Mouse (Mus musculus) inflammation-experienced regulatory T-cells, adult 6 months (primary cell): ENCODE measurements around the gene Gzmm. TPM values are rescaled to one million over a fixed set of nuclear protein-coding genes. Genes with fewer than 3 reads are reported as not detected.

ENCODE experiments used
- ATAC-seq: one replicate; pipeline ENCODE4 v1.8.0; 2017
- polyA plus RNA-seq, 3 experiments: library from polyadenylated mRNA; unstranded; fragments of 100-300 nt; shearing (Covaris generic); gene quantifications; one replicate each; pipeline ENCODE4 v1.2.1; 2017

The Gzmm gene
- polyA plus RNA-seq, 3 experiments from 2014 or later = 0.62 to 3.2 (median 0.94) TPM

DNA sequence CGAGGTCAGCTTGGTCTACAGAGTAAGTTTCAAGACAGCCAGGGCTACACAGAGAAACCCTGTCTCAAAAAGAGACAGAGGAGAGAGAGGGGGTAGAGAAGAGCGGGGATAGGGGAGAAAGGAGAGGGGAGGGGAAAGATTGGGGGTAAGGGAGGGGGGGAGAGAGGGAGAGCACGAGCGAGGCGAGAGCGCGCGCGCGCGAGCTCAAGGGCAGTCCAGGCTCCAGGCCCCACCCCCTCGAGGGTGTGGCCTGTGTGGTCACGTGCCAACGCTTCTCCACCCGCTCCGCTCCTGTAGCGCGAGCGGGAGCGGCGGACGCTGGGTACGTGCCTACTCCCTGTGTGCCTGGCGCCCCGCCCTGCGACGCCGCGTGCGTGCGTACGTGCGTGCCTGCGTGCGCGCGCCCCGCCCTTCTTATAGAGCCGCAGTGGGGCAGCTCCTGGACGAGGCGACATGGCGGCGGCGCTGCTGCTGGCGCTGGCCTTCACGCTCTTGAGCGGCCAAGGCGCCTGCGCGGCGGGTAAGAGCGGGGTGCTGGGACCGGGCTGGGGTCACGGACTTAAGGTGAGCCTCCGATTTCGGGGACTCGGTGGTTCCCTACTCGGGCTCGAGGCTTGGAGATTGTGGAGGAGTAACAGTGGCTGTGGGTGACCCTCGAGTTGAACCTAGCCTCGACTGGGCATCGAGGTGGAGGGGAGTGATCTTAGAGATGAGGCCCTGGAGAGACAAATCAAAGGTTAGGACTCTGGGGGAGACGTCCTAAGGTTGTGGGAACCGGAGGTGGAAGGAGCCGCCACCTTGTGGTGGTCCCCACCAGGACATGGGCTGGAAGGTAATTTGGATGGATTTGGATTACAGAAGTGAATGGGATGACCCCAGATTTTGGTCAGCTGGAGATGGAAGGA is 15.5 kb downstream of the Gzmm start, which contains the start of gene Bsg:
Gene Bsg, plus strand, starts transcription at position 427 of the 905 bp plus-strand sequence.
- ATAC-seq = peak; percentile 99

DNA sequence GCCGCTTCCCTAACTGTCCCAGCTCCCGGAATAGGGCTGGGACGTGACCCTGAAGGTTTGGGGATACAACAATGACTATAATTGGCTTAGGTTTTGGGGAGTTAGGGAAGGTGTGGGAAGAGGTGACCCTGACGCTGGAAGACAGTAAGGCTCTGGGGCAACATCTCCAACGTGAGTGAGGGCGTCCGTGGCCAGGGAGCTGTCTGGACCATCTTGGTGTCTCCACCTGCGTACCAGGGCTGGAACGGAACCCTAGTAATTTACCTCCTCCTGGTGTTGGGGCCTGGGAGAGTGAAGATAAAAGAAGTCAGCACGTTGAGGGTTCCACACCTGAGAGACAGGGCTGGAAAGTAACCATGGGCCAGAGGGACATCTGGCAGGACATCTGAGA is 16.1 kb downstream of the Gzmm start:
- no peak for ATAC-seq

DNA sequence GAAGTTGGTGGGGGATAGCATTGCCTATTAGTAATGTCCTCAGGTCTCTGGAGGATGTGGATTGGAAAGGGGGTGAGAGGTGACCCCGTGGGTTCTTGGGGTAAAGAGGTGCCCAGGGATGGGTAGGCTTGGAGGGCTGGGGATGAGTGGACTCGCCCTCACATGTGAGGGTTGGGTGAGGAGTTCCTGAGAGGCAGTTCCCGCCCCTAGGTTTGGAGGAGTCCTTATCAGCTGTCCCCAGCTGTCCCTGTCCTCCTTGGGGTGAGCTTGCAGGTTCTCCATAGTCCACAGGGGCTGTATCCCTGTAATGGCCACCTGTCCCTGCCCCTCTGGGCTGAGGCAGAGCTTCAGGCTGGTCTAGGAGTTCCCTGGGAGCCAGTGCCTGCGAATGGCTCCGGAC is 17.1 kb downstream of the Gzmm start:
- ATAC-seq = no peak

DNA sequence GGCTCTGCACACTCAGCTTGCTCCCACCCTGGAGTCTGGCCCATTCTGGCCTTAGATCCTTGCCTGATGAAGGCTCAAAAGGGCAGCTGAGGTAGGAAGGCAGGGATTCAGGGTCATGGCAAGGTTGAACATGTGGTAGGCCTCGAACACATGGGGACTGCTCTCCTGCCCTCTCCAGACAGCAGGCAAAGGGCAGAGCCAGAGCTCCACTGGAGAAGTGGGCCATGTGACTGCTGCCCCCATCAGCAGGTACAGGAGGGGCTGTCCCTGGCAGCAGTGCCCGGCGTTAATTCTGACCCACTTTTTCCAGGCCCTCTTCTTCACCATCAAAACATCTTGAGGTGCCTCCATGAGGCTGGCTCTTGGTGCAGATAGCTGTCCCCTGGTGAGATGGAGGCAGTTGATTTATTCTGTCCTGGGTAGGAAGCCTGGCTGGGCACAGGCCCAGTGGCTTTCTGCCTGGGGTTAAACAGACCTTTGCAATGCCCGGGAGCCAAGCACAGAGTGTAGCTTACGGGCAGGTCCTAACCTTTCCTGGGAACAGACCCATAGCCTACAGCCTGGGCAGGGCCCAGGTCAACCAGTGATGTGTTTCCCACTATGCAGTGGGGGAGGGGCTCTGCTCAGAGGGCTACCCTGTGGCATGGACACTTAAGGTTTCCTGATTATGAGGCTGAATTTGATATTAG is 17.7 kb downstream of the Gzmm start:
- no peak for ATAC-seq

DNA sequence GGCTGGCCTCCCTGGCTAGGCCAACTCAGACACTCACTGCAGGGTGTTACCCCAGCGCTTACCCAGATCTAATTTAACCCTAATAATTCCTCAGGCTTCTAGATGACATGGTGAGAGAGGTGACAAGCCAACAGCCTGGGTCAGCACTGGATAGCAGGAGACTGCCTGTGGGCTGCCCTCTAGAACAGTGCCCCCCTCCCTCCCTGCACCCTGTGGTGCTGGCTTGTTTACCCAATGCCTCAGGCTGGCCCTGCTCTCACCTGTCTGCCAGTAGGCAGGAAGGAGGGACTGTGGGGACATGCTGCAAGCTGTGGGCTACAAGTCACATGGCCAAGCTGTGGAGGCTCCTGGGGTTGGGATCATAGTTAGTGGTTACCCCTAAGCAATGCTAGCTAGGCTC is 18.3 kb downstream of the Gzmm start:
- no peak for ATAC-seq

DNA sequence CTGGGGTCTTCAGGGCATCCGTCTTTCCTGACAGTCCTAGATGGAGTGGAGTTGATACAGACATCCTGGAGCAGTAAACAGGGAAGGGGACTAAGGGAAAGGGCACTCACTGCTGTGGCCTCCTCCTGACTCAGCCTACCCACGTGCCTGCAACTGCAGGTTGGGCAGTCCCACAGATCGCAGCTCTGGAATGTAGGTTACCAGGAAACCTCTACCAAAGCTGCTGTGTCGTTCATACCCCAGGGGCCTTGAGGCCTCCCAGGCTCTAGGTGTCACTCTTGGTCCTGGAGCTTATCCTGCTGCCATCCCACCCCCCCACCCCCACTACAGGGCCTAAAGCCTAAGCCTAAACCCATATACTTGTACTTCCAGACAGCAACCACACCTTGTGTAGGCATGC is 18.9 kb downstream of the Gzmm start:
- ATAC-seq = no peak

DNA sequence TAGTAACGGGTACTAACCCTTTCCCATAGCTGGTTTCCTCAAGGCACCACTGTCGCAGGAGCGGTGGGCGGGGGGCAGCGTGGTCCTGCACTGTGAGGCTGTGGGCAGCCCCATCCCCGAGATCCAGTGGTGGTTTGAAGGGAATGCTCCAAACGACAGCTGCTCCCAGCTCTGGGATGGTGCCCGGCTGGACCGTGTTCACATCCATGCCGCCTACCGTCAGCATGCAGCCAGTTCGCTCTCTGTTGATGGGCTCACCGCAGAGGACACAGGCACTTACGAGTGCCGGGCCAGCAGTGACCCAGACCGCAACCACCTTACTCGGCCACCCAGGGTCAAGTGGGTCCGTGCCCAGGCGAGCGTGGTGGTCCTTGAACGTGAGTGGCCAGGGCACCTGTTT is 19.8 kb downstream of the Gzmm start:
- ATAC-seq = no peak

DNA sequence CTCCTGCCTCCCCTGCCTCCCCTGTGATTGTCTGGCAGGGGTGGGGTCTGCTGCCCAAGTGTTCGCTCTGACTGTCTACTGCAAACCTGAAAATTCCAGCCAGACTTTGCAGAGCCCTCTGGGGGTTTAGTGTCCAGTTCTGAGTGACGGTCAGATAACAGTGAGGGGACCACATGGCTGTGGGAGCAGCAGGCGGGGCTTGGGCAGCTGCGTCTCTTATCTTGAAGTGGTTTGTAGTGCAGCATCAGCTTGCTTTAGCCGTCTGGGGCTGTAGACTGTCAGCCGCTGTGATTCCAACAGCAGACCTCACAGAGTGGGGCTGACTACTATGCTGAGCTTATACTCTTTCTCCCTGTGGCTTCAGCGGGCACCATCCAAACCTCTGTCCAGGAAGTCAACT is 20.5 kb downstream of the Gzmm start:
- no peak for ATAC-seq

DNA sequence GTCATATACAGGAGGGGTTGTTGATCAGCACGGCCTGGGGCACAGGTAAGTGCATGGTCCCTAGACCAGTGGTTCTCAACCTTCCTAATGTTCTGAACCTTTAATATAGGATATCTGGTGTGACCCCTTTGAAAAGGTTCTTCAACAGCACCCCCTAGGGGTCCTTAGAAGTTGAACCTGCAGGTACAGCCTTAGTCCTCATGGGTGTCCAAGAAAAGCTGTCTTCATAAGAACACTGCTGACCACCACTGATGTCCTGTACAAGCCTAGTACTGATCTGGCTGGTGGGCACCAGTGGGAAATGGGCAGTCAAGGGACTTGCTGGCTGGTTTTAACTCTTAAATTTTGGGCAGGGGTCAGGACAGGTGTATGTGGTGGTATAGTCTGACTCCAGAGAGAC is 23.2 kb downstream of the Gzmm start:
- no peak for ATAC-seq

DNA sequence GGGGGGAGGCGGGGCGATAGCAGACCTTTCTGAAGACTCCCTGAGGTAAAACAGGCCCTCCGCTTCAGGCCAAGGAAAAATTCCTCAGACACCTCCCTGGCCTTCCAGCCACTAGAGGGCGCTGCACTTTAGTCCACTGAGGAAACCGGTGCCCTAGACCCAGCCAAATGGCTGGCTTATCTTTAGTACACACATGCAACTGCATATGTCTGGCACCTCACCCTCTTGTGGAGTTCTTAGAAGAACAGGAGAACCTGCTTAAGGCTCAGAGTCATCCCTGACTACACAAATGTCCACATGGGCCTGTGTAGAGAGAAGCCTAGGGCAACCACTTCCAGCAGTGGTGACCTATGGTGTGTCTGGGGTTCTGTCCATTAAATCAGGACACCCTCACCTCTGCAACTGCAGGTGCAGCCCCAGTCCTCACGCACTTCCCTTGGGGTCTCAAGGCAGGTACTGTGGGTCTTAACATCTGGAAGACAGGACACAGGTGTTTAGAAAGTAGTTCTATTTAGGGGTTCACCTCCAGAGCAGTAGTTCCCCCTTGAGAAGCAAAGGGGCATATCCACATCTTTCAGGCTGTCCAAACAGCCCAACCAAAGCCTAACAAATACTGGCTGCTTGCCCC is 23.8 kb downstream of the Gzmm start:
- peak; percentile 41 for ATAC-seq

DNA sequence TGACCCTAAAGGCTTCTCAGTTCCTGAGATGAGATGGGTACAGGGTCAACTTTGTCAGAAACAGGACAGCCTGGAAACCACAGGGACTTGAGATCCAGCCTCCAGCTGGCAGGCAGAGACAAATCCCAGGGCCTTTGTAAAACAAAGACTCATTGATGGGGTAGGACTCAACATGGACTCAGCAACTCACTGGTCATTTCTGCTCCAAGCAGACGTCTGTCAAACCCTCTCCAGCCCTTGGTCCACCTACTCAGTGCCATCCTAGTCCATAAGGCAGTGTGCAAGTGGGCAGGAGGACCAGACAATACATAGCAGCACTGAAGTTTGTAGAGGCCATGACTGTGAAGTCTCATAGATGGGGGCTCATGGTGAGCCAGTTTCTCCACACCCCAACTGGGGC is 24.3 kb downstream of the Gzmm start:
- ATAC-seq = no peak

DNA sequence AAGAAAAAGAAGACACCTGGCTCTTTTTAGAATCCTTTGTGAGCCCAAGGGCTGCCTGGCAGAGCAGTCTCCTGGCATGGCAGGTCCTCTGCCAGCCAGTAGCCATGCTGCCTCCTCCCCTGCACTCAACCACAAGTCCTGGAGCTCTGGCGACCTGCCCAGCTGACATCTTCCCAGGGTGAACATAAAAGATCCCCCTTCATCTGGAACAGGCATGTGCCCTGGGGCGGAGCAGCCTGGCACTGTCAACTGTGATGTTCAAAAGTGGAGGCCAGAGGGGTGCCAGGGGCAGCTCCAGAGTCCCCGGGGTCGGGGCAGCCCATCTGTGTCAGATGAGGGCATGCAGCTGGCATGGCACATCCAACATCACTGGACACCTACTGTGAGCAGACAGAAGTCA is 26.2 kb downstream of the Gzmm start:
- ATAC-seq = no peak

DNA sequence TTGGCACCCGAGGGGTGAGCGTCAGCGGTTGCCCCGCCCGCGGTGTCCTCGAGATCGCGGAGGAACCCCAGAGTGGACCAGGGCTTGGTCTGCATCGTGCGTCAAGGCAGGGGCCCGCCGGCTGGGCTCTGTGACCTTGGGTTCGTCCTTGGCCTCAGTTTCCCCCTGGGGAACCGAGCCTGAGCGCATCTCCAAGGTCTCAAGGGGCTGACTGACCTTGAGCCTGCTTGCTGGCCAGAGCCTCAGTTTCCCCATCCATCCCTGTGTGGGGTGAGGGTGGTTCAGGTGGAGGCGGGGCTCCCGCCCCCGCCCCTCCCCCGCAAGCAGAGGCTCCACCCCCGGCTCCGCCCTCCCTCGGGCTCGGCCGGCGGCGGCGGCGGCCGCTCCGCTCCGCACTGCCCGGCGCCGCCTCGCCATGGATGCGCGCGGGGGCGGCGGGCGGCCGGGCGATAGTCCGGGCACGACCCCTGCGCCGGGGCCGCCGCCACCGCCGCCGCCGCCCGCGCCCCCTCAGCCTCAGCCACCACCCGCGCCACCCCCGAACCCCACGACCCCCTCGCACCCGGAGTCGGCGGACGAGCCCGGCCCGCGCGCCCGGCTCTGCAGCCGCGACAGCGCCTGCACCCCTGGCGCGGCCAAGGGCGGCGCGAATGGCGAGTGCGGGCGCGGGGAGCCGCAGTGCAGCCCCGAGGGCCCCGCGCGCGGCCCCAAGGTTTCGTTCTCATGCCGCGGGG is 27.6 kb downstream of the Gzmm start, which contains the start of gene Hcn2:
Gene Hcn2, plus strand, starts transcription at position 381 of the 734 bp plus-strand sequence.
- ATAC-seq = no peak

DNA sequence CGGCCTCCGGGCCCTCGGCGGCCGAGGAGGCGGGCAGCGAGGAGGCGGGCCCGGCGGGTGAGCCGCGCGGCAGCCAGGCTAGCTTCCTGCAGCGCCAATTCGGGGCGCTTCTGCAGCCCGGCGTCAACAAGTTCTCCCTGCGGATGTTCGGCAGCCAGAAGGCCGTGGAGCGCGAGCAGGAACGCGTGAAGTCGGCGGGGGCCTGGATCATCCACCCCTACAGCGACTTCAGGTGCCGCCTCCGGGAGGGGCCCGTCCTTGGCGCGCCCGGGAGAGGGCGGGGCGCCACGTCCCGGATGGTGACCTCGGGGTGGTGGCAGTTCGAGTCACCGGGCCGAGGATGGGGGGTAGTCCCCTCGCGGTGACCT is 28.2 kb downstream of the Gzmm start:
- no peak for ATAC-seq

DNA sequence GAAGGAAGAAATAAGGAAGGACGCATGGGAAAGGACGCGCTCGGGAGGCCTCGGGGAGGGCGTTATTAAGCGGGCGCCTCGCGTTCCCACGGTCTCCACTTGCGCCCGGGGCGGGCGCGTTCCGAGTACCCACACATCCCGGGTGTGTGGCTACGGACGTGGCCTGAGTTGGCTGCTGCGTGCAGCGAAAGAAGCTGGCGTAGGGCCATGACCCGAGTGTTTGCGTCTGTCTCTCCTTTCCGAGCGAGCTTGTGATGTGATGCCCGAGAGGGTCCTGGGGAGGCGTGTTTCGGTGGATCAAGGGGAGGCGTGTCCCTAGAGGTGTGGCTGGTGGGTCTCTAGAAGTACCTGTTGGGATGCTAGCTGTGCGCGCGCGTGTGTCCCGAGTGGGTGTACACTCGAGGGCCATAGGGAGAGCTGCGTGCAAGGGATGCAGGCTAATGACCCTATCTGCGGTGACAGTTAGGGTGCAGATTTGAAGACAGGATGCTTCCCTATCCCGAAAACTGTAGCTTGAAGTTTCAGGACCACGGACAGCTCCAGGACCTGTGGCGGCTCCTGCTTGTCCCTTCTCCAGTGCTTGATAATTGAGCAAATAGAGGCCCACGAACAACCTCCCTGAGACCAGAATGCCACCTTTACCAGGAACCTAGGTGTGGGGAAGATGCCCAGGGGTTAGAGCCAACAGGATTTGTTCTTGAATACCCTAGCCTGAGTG is 29.0 kb downstream of the Gzmm start:
- ATAC-seq = no peak

DNA sequence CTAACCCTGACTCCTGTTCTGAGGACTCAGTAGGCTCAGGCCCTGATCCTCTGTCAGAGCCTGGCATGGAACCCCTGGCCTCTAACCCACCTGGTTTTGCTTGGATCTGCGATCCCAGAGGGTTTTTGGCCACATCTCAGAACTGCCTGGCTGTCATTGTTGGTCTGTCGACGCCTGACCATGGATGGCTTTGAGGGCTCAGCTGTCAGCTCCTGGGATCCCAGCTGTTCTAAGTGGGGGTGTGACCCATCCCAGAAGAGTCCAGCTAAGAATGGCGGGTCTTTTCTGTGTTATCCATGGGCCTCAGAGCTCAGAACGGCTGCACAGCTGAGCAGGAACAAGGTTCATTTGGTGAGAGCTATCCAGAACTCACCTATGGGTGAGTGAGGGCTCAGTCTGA is 32.3 kb downstream of the Gzmm start:
- ATAC-seq = no peak

DNA sequence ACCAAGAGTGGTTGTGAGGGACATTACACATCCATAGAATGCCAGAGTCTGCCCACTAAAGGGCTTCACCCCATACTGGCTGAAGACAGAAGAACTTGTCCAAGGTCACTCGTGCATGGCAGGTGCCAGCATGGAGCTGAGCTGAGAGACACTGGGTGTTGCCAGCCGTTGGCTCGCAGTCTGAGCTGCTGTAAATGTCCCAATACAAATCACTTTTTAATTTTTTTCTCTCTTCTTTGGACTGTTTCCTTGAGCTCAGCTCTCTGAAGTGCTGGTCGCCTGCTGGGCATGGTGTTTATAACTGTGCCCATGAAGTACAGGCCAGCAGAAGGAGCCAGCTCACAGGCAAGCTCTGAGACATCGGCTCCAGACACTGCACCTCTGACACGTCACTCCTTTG is 34.2 kb downstream of the Gzmm start:
- ATAC-seq = no peak

DNA sequence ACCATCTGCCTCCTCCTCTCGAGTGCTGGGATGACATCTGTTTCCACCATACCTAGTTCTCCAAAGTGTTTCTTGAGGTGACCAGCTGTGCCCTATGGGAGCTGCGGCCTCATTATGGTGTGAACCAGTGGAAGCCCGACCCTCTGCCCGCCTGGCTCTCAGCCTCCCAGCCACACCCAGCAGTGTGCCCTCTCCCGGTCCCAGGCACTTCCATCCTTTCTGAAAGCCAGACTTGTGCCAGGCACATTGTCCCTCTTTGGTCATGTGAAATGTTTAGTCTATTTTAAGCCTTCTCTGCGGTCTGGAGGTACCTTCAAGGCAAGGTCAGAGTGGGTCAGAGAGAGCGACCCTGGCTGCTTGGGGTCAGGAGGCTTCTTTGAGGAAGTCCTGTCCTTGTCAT is 34.9 kb downstream of the Gzmm start:
- no peak for ATAC-seq

DNA sequence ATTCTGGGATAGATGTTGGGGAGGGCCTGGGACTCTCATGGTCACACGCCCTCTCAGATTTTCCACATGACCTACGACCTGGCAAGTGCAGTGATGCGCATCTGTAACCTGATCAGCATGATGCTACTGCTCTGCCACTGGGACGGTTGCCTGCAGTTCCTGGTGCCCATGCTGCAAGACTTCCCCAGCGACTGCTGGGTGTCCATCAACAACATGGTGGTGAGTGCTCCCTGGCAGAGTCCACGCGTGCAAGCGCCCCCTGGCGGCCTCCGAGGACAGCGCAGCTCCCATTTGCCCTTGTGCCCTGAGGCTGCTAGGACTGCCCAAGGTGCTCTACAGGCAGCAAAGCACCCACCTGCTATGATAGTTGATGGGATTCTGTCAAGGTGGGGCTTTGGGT is 37.3 kb downstream of the Gzmm start:
- ATAC-seq = no peak

DNA sequence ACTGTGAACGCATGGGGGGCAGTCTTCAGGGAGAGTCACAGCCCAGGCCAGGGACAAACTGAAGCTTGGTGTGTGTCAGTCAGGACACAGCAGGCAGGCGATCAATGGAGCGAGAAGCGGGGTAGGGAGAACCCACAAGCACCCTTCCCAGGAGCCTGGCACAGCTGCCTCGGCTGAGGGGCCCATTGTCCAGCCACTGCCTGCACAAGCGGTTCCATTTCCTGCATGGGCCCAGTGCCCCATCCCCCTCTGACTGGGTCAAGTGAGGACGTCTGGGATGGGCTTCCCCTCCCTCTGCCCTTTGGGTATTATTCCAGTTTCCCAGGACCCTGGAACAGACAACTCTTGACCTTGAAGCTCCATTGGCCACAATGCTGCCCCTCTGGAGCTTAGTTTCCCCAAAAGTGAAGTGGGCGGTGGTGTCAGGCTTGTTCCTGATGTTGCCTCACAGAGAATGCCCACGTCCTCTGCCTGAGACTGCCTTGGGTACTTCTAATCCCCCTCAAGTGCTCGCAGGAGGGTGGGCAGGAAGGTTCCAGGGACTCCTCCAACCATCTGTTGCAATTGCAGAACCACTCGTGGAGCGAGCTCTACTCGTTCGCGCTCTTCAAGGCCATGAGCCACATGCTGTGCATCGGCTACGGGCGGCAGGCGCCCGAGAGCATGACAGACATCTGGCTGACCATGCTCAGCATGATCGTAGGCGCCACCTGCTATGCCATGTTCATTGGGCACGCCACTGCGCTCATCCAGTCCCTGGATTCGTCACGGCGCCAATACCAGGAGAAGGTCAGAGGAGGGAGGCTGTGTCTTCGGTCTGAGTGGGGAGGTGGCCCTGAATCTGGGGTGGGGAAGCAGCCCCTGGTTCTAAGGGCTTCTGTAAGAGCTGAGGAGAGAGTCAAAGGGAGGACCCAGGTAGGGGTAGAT is 39.8 kb downstream of the Gzmm start:
- ATAC-seq = no peak

DNA sequence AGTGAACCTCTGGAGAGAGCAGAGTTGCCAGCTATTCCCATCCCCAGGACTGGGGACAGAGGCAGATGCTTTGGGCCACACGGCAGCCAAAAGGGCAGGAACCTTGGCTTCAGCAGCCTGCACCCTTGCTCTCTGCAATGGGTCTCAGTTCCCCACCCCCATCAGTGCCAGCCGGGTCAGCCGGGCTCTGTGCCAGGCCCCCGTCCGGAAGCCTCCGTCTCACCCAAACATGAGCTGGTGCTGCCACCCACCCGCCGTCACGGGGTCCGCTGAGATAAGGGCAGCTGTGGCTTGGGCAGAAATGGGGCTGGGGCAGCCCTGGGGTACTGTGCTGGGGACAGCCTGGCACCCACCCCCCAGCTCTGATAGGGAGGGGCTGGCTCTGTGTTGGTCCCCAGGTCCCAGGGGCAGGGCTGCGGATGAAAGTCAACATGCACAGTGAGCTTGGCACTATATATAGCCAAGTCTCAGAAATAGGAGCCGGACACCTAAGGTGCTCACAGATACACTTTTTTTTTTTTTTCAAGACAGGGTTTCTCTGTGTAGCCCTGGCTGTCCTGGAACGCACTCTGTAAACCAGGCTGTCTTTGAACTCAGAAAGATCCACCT is 40.6 kb downstream of the Gzmm start:
- ATAC-seq = no peak
